Mouse (Mus musculus) C2C12 (cell line): ENCODE data around the gene Ttc9c.

ENCODE experiments used
- CTCF ChIP-seq: IDR thresholded peaks from one replicate; pipeline ENCODE4 v1.5.1; 2011; ENCODE audit not compliant: control insufficient read depth, insufficient read depth, insufficient read length
- FOSL1 ChIP-seq: IDR thresholded peaks from one replicate; pipeline ENCODE4 v1.8.0; 2011; ENCODE audit warnings: mild to moderate bottlenecking, low read length; ENCODE audit not compliant: poor library complexity, insufficient read depth, severe bottlenecking
- USF1 ChIP-seq: IDR thresholded peaks from one replicate; pipeline ENCODE4 v1.6.1; 2011; ENCODE audit warnings: low read depth, mild to moderate bottlenecking, control low read depth, moderate library complexity

DNA sequence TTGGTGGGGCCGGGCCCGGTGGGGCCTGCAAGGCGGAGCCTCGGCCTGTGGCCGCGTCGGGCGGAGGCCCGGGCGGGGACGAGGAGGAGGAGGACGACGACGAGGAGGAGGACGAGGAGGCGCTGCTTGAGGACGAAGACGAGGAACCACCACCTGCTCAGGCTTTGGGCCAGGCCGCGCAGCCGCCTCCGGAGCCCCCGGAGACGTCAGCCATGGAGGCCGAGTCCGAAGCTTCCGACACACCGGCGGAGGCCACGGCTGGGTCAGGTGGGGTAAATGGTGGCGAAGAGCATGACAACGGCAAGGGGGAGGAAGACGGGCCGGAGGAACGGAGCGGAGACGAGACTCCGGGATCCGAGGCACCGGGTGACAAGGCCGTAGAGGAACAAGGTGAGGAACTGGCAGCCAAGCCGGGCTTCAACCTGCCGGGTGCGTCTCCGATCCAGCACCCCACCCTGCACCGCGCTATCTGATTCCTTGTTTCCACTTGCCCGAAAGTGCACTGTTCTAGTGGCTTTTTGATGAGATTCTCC is 1.4 kb upstream of the Ttc9c start:
- no peak for TF ChIP-seq CTCF
- TF ChIP-seq FOSL1, result no peak
- no peak for TF ChIP-seq USF1
